Mouse (Mus musculus): Measurements from ENCODE around the gene Ajm1. TPM values are rescaled to one million over a fixed set of nuclear protein-coding genes. Genes with fewer than 3 reads are reported as not detected.

The Ajm1 gene
- 2.2 and 2.4 TPM in 2 replicates for polyA plus RNA-seq (2012; rRNA removed)

DNA sequence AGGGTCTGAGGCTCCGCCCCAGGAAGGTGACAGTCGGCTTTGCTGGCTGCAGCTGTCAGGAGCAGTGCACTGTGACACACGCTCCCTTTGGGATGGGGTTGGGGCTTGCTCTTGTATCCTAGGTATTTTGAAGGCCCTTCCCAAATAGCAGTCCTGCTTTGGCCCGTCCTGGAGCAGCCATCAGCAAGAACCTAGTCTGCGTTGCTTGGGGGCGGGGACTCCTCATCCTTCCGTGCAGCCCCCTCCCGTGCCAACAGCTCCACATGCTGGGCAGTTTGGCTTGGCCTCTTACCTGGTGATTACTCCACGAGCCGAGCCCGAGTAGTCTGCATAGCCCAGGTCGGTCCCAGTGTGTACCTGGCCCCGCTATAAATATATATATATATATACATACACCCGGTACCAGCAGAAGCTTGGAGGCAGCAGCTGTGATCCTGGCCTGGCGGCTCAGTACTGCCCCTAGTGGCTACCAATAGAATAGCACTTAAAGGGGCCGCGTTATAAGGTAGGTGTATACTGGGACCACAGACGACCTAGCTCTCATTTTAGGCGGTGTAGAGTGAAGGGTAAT is at the start of gene Ajm1:
TSS of gene Ajm1 (minus strand) at position 464 of the 571 bp plus-strand sequence.

DNA sequence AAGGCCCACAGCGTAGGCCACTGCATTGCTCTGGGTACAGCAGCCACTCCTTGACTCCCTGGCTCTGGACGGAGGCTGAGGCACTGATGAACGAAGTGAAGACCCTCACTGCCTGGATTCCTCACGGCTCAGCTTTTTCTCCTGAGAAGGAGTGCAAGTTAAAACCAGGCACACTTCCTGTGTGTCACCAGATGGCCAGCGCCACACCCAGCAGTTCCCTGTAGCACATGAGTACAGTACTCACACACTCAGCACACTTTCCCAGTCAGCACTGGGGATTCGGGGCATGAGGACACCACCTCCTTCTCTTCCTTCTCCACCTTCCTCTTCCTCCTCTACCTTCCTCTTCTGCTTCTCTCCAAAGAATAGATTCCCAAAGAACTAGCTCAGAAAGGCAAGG is 46.3 kb upstream of the Ajm1 start, which contains the start of gene Fcna:
TSS of gene Fcna (minus strand) at position 220 of the 400 bp plus-strand sequence.

DNA sequence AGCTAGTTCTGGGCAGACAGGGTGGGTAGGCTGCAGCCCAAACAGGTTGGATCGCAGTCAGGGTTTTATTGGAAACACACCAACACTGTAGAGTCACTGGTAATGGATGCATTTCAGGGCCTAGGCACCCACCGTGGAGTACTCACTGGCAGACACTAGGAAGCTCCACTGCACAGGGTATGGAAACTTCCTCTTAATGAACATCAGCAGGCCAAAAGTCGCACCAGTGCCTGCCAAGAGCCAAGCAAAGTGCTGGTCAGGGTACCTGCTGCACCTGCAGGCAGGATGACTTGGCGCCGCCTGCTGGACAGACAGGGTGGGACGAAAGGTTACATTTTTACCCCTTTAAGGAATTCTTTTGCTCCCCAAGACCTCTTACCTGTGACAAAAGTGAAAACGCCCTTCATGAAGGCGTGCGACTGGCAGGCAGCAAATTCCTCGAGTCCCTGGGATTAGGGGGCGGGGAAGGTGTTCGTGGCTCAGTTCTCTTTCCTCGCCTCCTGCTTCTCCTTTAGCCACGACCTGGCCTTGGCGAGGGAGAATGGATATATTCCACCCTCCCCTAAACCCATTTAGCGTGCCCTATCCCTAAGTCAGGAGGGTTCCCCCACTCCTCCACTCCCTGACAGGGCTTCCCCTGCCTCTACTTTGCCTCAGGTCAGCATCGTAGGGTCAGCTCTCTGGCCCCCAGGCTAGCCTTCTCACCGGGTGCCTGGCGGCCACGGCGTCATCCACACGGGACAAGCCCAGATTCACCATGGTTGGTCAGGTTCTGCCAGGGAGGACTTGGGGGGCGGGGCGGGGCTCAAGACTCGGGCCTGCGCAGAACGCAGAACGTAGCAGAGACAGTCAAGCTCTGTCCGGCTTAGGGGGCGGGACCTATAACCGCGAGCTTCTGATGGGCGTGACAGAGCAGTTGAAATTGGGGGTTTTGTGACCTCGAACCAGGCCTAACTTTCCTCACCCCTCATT is 40.0 kb upstream of the Ajm1 start, which contains the start of gene Tmem141:
TSS of gene Tmem141 (minus strand) at position 777 of the 972 bp plus-strand sequence.

GRCm38 (mm10) chr2:25617578-25617977 is 36.0 kb upstream of the Ajm1 start, which contains the start of gene Ccdc183:
Gene Ccdc183 (minus strand): TSS chr2:25617678.

DNA sequence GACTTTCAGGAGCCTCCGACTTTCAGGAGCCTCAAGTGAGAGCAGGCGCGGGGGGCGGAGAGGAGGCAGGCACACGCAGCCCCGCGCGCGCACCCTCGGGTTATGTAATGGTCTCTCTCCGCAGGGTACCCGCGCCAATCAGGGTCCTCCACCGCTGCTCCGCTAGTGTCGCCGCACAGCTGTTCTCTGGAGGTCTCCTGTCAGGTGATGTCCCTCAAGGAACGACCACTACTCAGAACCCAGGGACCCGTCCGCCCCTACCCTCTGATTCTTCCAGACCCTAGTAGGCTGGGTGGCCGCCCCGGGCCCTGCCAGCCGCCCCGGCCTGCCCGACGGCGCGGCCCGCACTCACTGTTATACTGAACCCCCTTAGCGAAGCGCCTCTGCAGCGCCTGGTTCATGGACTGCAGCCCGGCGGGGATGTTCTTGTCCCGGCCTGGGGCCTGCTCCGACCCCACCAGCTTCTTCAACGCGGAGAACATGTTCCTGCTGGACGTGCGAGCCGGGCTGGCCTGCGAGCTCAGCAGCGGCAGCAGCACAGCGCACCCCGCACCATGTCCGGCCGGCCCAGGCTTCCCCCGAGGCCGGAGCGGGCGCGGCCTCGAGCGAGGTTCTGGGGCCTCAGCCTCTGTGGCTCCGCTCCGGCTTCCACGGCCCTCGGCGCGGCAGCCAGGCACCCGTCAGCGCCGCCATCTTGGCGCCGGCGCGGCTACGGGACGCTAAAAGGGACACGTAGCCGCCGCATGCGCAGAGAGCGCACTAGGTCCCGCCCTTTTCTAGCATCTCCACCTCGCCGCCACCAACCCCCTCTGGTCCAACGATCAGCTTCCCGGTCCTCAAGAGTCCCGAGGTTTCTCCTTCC is 26.4 kb upstream of the Ajm1 start, which contains the start of gene Rabl6:
TSS of gene Rabl6 (minus strand) at position 761 of the 862 bp plus-strand sequence.

DNA sequence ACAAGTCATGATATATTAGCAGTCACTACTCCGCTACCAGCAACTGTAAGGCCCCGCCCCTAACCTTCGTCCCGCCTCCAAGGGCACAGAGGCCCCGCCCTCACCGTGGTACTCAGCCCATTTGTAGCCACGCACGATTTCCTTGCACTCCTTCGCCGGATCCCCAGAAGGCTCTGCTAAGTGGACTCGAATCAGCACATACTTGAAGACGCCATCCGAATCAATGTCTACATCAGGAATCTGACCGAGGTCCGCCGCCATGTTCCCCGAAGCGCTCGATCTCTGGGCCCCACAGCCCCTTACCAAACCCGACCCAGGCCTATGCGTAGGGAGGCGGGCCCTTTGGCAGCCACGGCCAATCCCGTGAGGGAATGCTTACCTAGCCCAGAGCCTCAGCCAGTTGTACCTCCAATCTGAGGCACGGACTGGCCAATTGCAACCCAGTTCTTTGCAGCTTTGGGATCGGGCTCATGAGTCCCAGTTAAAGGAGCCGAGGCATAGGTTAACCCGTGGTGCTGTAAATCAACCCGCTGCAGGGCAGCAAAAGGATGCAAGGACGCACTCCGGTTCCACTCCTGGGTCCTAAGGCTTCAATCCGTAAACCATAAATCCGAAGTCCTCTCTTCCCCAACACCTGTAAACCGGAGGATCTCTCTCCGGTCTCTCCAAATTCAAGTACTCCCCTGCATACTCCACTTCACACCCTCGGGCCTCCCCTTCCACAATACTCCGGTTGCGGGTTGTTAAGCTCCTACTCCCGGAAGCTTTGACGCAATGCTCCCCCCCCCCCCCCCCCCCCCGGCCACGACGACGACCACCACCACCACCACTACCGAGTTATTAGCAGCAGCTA is 6.8 kb downstream of the Ajm1 start, which contains the start of the genes Mamdc4 and Phpt1:
TSS of gene Mamdc4 (minus strand) at position 267 of the 853 bp plus-strand sequence.
TSS of gene Phpt1 (minus strand) at position 646 of the 853 bp plus-strand sequence.

DNA sequence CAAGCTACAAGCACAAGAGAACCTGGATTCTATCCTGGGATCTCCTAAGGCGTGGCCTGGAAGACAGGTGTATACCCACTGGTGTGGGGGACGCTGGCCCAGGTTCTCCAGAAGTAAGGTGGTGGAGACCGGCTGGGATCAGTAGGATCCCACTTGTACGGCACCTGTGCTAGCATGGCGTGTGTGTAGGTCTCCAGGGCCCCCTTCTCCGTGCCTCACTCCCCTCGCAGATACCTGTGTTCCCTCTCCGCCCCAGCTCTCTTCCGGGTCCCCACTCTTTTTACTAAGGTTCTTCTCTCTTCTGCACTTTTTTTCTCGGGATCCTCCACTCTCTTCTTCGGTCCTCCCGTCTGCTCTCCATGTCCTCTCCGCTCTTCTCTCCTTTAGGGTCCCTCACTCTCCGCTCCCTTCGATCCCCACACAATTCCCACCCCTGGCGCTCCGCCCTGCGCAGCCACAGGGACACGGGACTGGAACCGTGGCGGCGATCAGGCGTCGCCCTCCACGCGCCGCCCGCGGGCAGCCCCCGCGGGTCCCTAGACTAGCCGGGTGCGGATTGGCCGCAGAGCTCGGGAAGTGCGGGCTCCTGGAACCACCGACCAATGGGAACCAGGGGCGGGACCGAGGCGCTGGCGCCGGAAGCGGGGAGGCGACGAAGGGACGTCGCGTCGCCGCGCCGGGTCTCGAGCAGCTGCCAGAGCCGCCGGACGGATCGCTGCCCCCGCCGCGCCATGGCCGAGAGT is 24.2 kb downstream of the Ajm1 start, which contains the start of gene Edf1:
TSS of gene Edf1 (plus strand) at position 627 of the 743 bp plus-strand sequence.

GRCm38 (mm10) chr2:25546811-25547491 is 34.6 kb downstream of the Ajm1 start, which contains the start of gene Traf2:
Gene Traf2 (minus strand): TSS chr2:25546940.

Other genes starting within 250 kb of the Ajm1 start
- gene Man1b1, start 249.4 kb downstream of the Ajm1 start, polyA plus RNA-seq (2012; rRNA removed) = 15.6 and 17.3 TPM in 2 replicates
- 37.3 and 38.5 TPM in 2 replicates for gene Dpp7, start 225.4 kb downstream of the Ajm1 start, polyA plus RNA-seq (2012; rRNA removed)
- gene Uap1l1, start 216.1 kb downstream of the Ajm1 start, polyA plus RNA-seq (2012; rRNA removed) = 53.2 and 76.3 TPM in 2 replicates
- 24.4 and 27.1 TPM in 2 replicates for gene Sapcd2, start 209.4 kb downstream of the Ajm1 start, polyA plus RNA-seq (2012; rRNA removed)
- 66.7 and 73.6 TPM in 2 replicates for gene Entpd2, start 185.9 kb downstream of the Ajm1 start, polyA plus RNA-seq (2012; rRNA removed)
- 246 and 266 TPM in 2 replicates for gene Npdc1, start 182.4 kb downstream of the Ajm1 start, polyA plus RNA-seq (2012; rRNA removed)
- gene Fut7, start 158.5 kb downstream of the Ajm1 start, polyA plus RNA-seq (2012; rRNA removed) = 0.19 and 0.25 TPM in 2 replicates
- gene Abca2, start 153.1 kb downstream of the Ajm1 start, polyA plus RNA-seq (2012; rRNA removed) = 19.3 and 24.9 TPM in 2 replicates
- gene Clic3, start 124.9 kb downstream of the Ajm1 start, polyA plus RNA-seq (2012; rRNA removed) = 1.6 and 2.1 TPM in 2 replicates
- 66.2 and 79.3 TPM in 2 replicates for gene Paxx, start 120.7 kb downstream of the Ajm1 start, polyA plus RNA-seq (2012; rRNA removed)
- gene Ptgds, start 111.7 kb downstream of the Ajm1 start, polyA plus RNA-seq (2012; rRNA removed) = 0.21 and 0.37 TPM in 2 replicates
- not detected in 2 replicates for gene Lcn12, start 87.8 kb downstream of the Ajm1 start, polyA plus RNA-seq (2012; rRNA removed)
- gene Fbxw5, start 81.0 kb downstream of the Ajm1 start, polyA plus RNA-seq (2012; rRNA removed) = 23.6 and 29.7 TPM in 2 replicates
- 1.7 and 2.4 TPM in 2 replicates for gene C8g, start 80.0 kb downstream of the Ajm1 start, polyA plus RNA-seq (2012; rRNA removed)
- gene Traf2, start 34.8 kb downstream of the Ajm1 start, polyA plus RNA-seq (2012; rRNA removed) = 13.4 and 15.1 TPM in 2 replicates
- gene Edf1, start 23.9 kb downstream of the Ajm1 start, polyA plus RNA-seq (2012; rRNA removed) = 208 and 259 TPM in 2 replicates
- gene Mamdc4, start 6.9 kb downstream of the Ajm1 start, polyA plus RNA-seq (2012; rRNA removed) = 3.1 and 10.3 TPM in 2 replicates
- gene Phpt1, start 6.5 kb downstream of the Ajm1 start, polyA plus RNA-seq (2012; rRNA removed) = 20.9 and 24.9 TPM in 2 replicates
- gene Rabl6, start 26.8 kb upstream of the Ajm1 start, polyA plus RNA-seq (2012; rRNA removed) = 64.1 and 64.2 TPM in 2 replicates
- 0.07 TPM in 2 replicates for gene Ccdc183, start 35.9 kb upstream of the Ajm1 start, polyA plus RNA-seq (2012; rRNA removed)
- gene Tmem141, start 40.2 kb upstream of the Ajm1 start, polyA plus RNA-seq (2012; rRNA removed) = 20.6 and 23.5 TPM in 2 replicates
- gene Fcna, start 46.3 kb upstream of the Ajm1 start, polyA plus RNA-seq (2012; rRNA removed) = 9.5 and 10.1 TPM in 2 replicates
- gene Lcn8, start 71.4 kb upstream of the Ajm1 start, polyA plus RNA-seq (2012; rRNA removed) = not detected in 2 replicates
- gene Lcn5, start 76.2 kb upstream of the Ajm1 start, polyA plus RNA-seq (2012; rRNA removed) = not detected in 2 replicates
- not detected in 2 replicates for gene Lcn6, start 95.0 kb upstream of the Ajm1 start, polyA plus RNA-seq (2012; rRNA removed)
- not detected in 2 replicates for gene Lcn10, start 101.0 kb upstream of the Ajm1 start, polyA plus RNA-seq (2012; rRNA removed)
- gene Obp2a, start 118.3 kb upstream of the Ajm1 start, polyA plus RNA-seq (2012; rRNA removed) = not detected in 2 replicates
- gene Bmyc, start 125.0 kb upstream of the Ajm1 start, polyA plus RNA-seq (2012; rRNA removed) = 43.1 and 46.6 TPM in 2 replicates
- not detected in 2 replicates for gene Obp2b, start 155.3 kb upstream of the Ajm1 start, polyA plus RNA-seq (2012; rRNA removed)
- not detected in 2 replicates for gene Lcn3, start 183.8 kb upstream of the Ajm1 start, polyA plus RNA-seq (2012; rRNA removed)
- not detected in 2 replicates for gene Lcn11, start 195.3 kb upstream of the Ajm1 start, polyA plus RNA-seq (2012; rRNA removed)
- not detected in 2 replicates for gene Gm13539, start 200.5 kb upstream of the Ajm1 start, polyA plus RNA-seq (2012; rRNA removed)
- not detected in 2 replicates for gene Glt6d1, start 234.1 kb upstream of the Ajm1 start, polyA plus RNA-seq (2012; rRNA removed)
- gene Lcn9, start 241.4 kb upstream of the Ajm1 start, polyA plus RNA-seq (2012; rRNA removed) = not detected in 2 replicates

Data from colon, adult 2 months (tissue).